Mouse (Mus musculus): Measurements from ENCODE around the gene Bglap2. TPM values are rescaled to one million over a fixed set of nuclear protein-coding genes. Genes with fewer than 3 reads are reported as not detected.
A peak's percentile ranks its signal among the peaks of the same experiment; 100 is the strongest.
"Not testable (repeated sequence)": the region's sequence is repeated elsewhere in the genome, so short reads cannot be mapped to it uniquely, and the experiment has no call there.

The Bglap2 gene
- polyA plus RNA-seq, 1 experiment from 2014 or later: not detected

DNA sequence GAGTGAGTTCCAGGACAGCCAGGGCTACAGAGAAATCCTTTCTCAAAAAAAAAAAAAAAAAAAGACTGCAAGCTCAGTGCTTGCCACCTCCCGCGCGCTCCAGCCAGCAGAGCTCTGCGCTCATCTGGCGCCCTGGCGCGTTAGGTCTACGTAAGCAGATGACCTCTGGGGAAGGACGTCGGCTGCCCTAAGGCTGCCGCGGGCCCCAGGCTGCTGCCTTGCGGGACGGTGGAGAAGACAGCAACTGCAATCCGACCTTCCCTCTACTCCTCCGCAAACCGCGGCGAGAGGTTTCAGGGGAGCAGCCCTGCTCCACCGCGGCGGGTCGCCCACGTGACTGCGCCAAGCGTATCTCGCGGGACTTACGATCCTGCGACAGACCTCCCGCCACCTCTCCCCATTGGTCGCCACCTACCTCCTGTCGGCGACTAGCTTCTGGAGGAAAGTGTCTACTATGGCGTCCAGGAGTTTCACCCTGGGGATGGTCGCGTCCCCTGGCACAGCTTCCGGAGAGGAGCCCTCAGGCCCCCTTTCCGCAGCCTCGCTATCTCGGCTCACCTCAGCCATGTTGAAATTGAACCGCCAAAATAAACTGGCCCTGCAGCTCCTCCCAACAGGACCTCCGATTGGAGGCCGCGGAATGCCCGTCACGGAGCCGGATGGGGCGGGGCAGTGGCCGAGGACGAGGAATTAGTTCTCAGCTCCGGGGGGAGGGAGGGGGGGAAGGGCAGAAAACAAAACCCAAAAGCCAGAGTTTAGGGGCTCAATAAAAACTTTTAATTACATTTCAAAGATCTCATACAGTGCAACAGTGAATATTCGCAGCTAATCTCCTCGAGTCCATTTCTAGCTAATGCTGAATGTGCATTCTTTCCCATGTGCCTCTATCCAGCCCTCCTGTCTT, 31.5 kb upstream of the Bglap2 start, which contains the start of gene Pmf1:
TSS of gene Pmf1 (minus strand) at position 591 of the 904 bp plus-strand sequence.
- under 1% methylated on average over 54 of the region's 54 CpGs for WGBS
- ATAC-seq (ENCODE audit: low FRiP score): peak; percentile 92
- peak within 1 kb of the TSS; percentile 65 for H3K4me2 ChIP-seq

DNA sequence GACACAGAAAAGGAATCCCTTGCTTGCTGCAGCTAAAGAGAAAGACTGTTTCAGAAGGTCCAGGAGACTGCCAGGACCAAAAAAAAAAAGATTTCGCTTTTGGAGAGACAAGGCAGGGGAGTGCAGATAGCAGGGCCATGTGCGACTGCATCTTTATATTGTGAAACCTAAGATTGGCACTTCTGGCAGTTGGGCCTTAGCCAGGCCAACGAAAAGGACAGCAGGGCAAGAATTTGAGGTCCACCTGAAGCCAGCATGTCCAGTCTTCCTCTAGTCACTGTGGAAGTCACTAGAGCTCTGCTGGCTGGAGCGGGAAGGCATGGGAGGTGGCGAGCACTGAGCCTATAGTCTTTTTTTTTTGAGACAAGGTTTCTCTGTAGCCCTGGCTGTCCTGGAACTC, 30.5 kb upstream of the Bglap2 start:
- H3K4me1 ChIP-seq: peaks cover 31% of the 10 kb centered on the region
- peak overlapping the region; percentile 65 for H3K4me2 ChIP-seq
- no peaks in the 10 kb centered on the region for H3K9me3 ChIP-seq
- H3K9ac ChIP-seq: peak overlapping the region; percentile 81
- 58% methylated on average over 5 of the region's 5 CpGs for WGBS
- H3K27me3 ChIP-seq: no peaks in the 10 kb centered on the region
- no peak overlapping the region for H3K27ac ChIP-seq
- H3K36me3 ChIP-seq (replicated peaks): peaks cover 28% of the 10 kb centered on the region
- H3K4me3 ChIP-seq (replicated peaks): peak overlapping the region; percentile 68
- ATAC-seq (ENCODE audit: low FRiP score): no peak

More for the DNA sequence above, 31.5 kb upstream of the Bglap2 start, which contains the start of gene Pmf1:
- H3K9me3 ChIP-seq: no peaks in the 10 kb centered on the region
- peak within 1 kb of the TSS; percentile 81 for H3K9ac ChIP-seq
- peaks cover 31% of the 10 kb centered on the region for H3K4me1 ChIP-seq
- no peaks in the 10 kb centered on the region for H3K27me3 ChIP-seq
- peak within 1 kb of the TSS; percentile 90 for H3K27ac ChIP-seq
- H3K36me3 ChIP-seq (replicated peaks): peaks cover 32% of the 10 kb centered on the region
- H3K4me3 ChIP-seq (replicated peaks): peak within 1 kb of the TSS; percentile 68

GRCm38 (mm10) chr3:88407529-88407928, 29.0 kb upstream of the Bglap2 start:
- no peak for ATAC-seq (ENCODE audit: low FRiP score)
- WGBS: 65% methylated on average over 7 of the region's 7 CpGs
- Histone ChIP-seq H3K36me3 (replicated peaks) (peaks cover 20% of the 10 kb centered on the region), H3K27ac (0 out of 2 replicates have a peak overlapping the region, but pooled peaks have one; percentile 9), H3K9me3 (no peaks in the 10 kb centered on the region), H3K9ac (no peak overlapping the region), H3K4me1 (peaks cover 31% of the 10 kb centered on the region), H3K4me2 (no peak overlapping the region), H3K27me3 (no peaks in the 10 kb centered on the region), H3K4me3 (replicated peaks) (no peak overlapping the region)

DNA sequence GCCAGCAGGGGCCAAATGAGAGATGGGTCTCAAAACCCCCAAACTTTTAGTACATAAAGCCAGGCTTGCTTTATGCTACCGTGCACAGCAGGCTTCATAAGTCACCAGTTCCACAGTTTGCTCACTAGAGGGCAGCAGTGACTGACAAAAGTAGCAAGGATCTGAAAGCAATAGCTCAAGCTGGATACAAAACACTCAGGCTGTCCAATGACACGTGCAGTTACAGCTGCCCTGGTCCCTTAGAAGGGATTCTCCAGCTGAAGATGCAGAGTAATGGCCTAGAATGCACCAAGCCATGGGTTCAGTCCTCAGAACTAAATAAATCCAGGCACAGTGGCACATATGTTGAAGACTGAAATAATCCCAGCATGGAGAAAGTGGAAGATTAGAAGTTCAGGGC, 28.6 kb upstream of the Bglap2 start:
- 0 out of 2 replicates have a peak overlapping the region, but pooled peaks have one; percentile 9 for H3K27ac ChIP-seq

DNA sequence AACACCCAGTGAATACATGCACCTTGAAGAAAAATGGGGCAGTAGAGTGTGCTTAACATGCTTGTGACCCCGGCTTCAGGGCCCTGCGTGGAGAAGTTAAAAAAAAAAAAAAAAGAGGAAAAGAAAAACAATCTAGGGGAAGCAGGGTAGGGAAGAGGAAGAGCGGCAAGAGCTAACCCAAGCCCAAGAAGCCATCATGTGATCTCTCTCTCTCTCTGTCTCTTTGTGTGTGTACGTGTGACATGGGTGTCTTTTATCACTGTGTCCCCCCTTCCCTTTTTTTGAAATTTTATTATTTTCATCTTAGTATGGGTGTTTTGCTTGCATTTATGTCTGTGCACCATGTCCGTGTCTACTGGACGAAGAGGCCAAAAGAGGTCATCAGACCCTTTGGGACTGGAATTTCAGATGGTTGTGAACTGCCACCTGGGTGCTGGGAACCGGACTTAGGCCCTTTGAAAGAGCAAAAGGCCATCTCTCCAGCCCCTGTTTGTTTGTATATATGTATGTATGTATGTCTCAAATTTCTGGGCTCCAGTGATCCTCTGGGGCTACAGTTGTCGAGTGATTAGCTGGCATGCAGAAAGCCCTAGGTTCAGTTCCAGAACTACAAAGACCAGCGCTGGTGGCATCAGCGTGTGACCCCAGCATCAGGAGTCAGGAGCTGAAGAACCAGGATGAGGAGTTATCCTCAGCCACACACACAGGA, 25.2 kb upstream of the Bglap2 start:
- whole genome bisulfite sequencing: 96% methylated on average over 10 of the region's 10 CpGs

More for the DNA sequence above, 28.6 kb upstream of the Bglap2 start:
- 3% methylated on average over 2 of the region's 2 CpGs for WGBS
- Histone ChIP-seq H3K4me1 (peaks cover 31% of the 10 kb centered on the region), H3K9ac (no peak overlapping the region), H3K9me3 (no peaks in the 10 kb centered on the region), H3K36me3 (replicated peaks) (peaks cover 16% of the 10 kb centered on the region), H3K27me3 (no peaks in the 10 kb centered on the region), H3K4me3 (replicated peaks) (no peak overlapping the region), H3K4me2 (no peak overlapping the region)
- ATAC-seq (ENCODE audit: low FRiP score): peak; percentile 15; the same call in 1 of the 2 replicates

DNA sequence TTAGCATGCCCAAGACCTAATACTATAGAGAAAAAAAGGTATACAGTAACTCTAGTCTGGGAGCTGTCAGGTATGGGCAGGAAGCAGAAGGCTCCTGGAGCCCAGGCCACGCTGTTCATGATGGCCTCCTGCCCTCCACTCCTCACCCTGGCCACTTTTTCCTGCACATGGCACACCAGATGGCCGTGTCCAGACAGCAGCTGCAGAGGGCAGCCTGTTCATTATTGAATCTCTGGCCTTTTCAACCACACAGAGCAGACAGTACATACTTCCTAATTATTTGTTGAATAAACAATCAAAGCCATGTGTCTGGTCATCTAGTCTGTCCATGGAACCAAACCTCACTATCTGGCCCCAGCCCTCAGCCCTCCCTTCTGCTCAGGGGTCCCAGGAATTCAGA, 20.2 kb upstream of the Bglap2 start:
- 79% methylated on average over 2 of the region's 2 CpGs for WGBS
- H3K4me2 ChIP-seq: no peak overlapping the region
- no peak overlapping the region for H3K4me3 ChIP-seq (replicated peaks)
- H3K27ac ChIP-seq: no peak overlapping the region
- no peaks in the 10 kb centered on the region for H3K9me3 ChIP-seq
- H3K4me1 ChIP-seq: no peaks in the 10 kb centered on the region
- H3K9ac ChIP-seq: no peak overlapping the region
- peaks cover 27% of the 10 kb centered on the region for H3K36me3 ChIP-seq (replicated peaks)
- no peaks in the 10 kb centered on the region for H3K27me3 ChIP-seq
- ATAC-seq (ENCODE audit: low FRiP score): no peak

More for the DNA sequence above, 25.2 kb upstream of the Bglap2 start:
- Histone ChIP-seq H3K27ac (no peak overlapping the region), H3K4me2 (no peak overlapping the region), H3K27me3 (no peaks in the 10 kb centered on the region), H3K36me3 (replicated peaks) (peaks cover 6% of the 10 kb centered on the region), H3K9ac (no peak overlapping the region), H3K4me3 (replicated peaks) (no peak overlapping the region), H3K4me1 (peaks cover 14% of the 10 kb centered on the region), H3K9me3 (no peaks in the 10 kb centered on the region)
- ATAC-seq (ENCODE audit: low FRiP score): no peak

DNA sequence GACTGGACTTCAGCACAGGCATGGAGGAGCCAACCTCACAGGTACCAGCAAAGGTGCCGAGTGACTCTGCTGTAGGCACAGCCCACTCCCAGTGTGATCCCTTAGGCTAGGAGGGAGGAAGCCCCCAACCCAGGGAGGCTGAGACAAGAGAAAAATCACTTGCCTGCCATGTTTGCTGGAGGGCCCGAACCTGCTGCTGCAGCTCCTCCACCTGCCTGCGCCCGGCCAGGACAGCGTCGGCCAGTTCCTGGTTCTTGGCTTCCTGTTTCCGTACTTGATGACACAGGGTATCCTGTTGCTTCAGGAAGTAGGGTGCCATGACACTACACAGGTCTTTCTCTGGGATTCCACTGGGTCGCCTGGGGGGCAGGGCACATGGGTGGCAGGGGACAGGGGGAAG, 17.2 kb upstream of the Bglap2 start:
- Histone ChIP-seq H3K4me3 (replicated peaks) (no peak overlapping the region), H3K4me2 (no peak overlapping the region), H3K9ac (no peak overlapping the region), H3K9me3 (no peaks in the 10 kb centered on the region), H3K27me3 (no peaks in the 10 kb centered on the region), H3K4me1 (no peaks in the 10 kb centered on the region), H3K27ac (no peak overlapping the region), H3K36me3 (replicated peaks) (peaks cover 29% of the 10 kb centered on the region)
- no peak for ATAC-seq (ENCODE audit: low FRiP score)
- 95% methylated on average over 8 of the region's 8 CpGs for WGBS

- H3K4me2 ChIP-seq: no peak overlapping the region
- H3K9me3 ChIP-seq: no peaks in the 10 kb centered on the region
- no peaks in the 10 kb centered on the region for H3K27me3 ChIP-seq
- no peak for ATAC-seq (ENCODE audit: low FRiP score)
- 96% methylated on average over 6 of the region's 6 CpGs for WGBS
- H3K9ac ChIP-seq: no peak overlapping the region
- no peak overlapping the region for H3K27ac ChIP-seq
- peaks cover 30% of the 10 kb centered on the region for H3K36me3 ChIP-seq (replicated peaks)
- H3K4me3 ChIP-seq (replicated peaks): no peak overlapping the region
- H3K4me1 ChIP-seq: no peaks in the 10 kb centered on the region
Observed at GRCm38 (mm10) chr3:88395288-88395687, 16.8 kb upstream of the Bglap2 start.

GRCm38 (mm10) chr3:88393776-88394375, 15.4 kb upstream of the Bglap2 start:
- no peak overlapping the region for H3K4me3 ChIP-seq (replicated peaks)
- H3K27me3 ChIP-seq: no peaks in the 10 kb centered on the region
- no peaks in the 10 kb centered on the region for H3K9me3 ChIP-seq
- WGBS: 93% methylated on average over 9 of the region's 9 CpGs
- H3K36me3 ChIP-seq (replicated peaks): peaks cover 36% of the 10 kb centered on the region
- ATAC-seq (ENCODE audit: low FRiP score): no peak
- no peak overlapping the region for H3K27ac ChIP-seq
- H3K4me1 ChIP-seq: no peaks in the 10 kb centered on the region
- H3K4me2 ChIP-seq: no peak overlapping the region
- no peak overlapping the region for H3K9ac ChIP-seq

DNA sequence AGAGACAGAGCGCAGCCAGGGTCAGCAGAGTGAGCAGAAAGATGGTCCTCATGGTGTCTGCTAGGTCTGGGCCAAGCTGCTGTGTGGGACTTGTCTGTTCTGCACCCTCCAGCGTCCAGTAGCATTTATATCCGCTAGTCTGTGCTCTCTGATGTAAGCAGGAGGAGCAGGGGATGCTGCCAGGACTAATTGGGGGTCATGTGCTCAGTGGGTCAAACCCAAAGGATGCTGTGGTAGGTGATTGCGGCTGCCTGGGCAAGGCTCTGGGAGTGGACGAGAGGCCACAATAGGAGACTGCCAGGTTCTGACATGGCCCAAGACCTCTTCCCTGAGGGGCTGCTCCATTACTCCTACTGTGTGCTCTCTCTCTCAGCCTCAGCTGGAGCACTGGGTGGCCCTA, 5.9 kb upstream of the Bglap2 start, which contains the start of gene Bglap:
TSS of gene Bglap (minus strand) at position 101 of the 400 bp plus-strand sequence.
- no peak for ATAC-seq (ENCODE audit: low FRiP score)
- no peaks in the 10 kb centered on the region for H3K9me3 ChIP-seq

DNA sequence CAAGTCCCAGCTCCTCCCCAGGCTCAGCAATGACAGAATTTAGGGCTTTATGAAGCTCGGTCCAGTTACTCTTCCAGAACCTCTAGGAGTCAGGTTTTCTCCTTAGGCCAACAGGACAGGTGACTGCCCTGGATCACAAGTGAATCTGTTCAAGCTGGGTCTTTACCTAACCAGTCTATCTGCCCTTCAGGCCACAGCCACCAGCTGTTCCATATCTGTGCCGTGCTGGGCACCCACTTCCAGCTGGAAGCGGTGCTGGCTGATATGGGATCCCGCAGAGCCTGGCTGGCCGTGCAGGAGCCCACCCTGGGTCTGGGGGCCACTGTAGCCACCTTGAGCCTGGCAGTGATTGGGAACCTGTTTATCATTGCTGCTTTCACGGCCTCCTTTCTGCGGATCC, 3.9 kb upstream of the Bglap2 start:
- not testable (repeated sequence) for H3K4me3 ChIP-seq (replicated peaks); H3K9me3 ChIP-seq; H3K36me3 ChIP-seq (replicated peaks); H3K9ac ChIP-seq; H3K4me1 ChIP-seq; H3K27ac ChIP-seq; H3K27me3 ChIP-seq
- peak; percentile 6; the same call in 1 of the 2 replicates for ATAC-seq (ENCODE audit: low FRiP score)
- 69% methylated on average over 3 of the region's 7 CpGs for WGBS
- peak overlapping the region; percentile 53 for H3K4me2 ChIP-seq

More for the DNA sequence above, 5.9 kb upstream of the Bglap2 start, which contains the start of gene Bglap:
- Histone ChIP-seq H3K27ac (no peak within 1 kb of the TSS), H3K4me1 (peaks cover 8% of the 10 kb centered on the region), H3K27me3 (no peaks in the 10 kb centered on the region), H3K9ac (no peak within 1 kb of the TSS), H3K36me3 (replicated peaks) (no peaks in the 10 kb centered on the region), H3K4me2 (no peak within 1 kb of the TSS), H3K4me3 (replicated peaks) (no peak within 1 kb of the TSS)
- WGBS: 81% methylated on average over 5 of the region's 5 CpGs
